Mouse (Mus musculus) stomach, postnatal 0 days (tissue): ENCODE data around the gene Tox2.

Experiments used
- CTCF ChIP-seq: IDR thresholded peaks from 2 replicates; pipeline ENCODE4 v1.5.1; 2016; ENCODE audit warnings: antibody characterized with exemption, low read depth, mild to moderate bottlenecking, moderate library complexity
- EP300 ChIP-seq: optimal IDR thresholded peaks from 2 replicates; pipeline ENCODE3; 2016; ENCODE audit warnings: antibody characterized with exemption

GRCm38 (mm10) chr2:163187552-163187951 is 15.4 kb upstream of the Tox2 start:
- no peak for TF ChIP-seq CTCF
- no peak for TF ChIP-seq EP300
